Mouse (Mus musculus) lung, postnatal 0 days (tissue): ENCODE measurements around the gene Ccr3. TPM values are rescaled to one million over a fixed set of nuclear protein-coding genes. Genes with fewer than 3 reads are reported as not detected.
A peak's percentile ranks its signal among the peaks of the same experiment; 100 is the strongest.
"Not testable (repeated sequence)": the region's sequence is repeated elsewhere in the genome, so short reads cannot be mapped to it uniquely, and the experiment has no call there.

Source experiments
- ATAC-seq: fragments of 200-750 bp; cut with Nextera tagmentation; 2 replicates; pipeline ENCODE4 v1.8.0; 2017; ENCODE audit warnings: moderate library complexity
- DNase-seq: peaks from one replicate; pipeline ENCODE4 v3.0.0-alpha.2; 2016; ENCODE audit warnings: low spot score
- H3K27ac ChIP-seq: fragments of 300-500 bp; sonication (generic); 2 replicates; pipeline ENCODE4 v1.5.1; 2014; ENCODE audit warnings: antibody characterized with exemption, mild to moderate bottlenecking, low read length, mixed read lengths
- H3K27me3 ChIP-seq: fragments of 300-500 bp; sonication (generic); replicated peaks from 2 replicates; pipeline ENCODE4 v1.6.1; 2014; ENCODE audit warnings: low read length, mixed read lengths; ENCODE audit not compliant: insufficient read depth
- H3K36me3 ChIP-seq: fragments of 300-500 bp; sonication (generic); 2 replicates; pipeline ENCODE4 v1.6.1; 2014; ENCODE audit warnings: low read length, mixed read lengths; ENCODE audit not compliant: insufficient read depth
- H3K4me1 ChIP-seq: fragments of 300-500 bp; sonication (generic); 2 replicates; pipeline ENCODE4 v1.6.1; 2014; ENCODE audit warnings: antibody characterized with exemption, low read depth, low read length, mixed read lengths; ENCODE audit not compliant: insufficient read depth
- H3K4me2 ChIP-seq: fragments of 300-500 bp; sonication (generic); replicated peaks from 2 replicates; pipeline ENCODE4 v1.6.1; 2014; ENCODE audit warnings: low read depth, mild to moderate bottlenecking, low read length, moderate library complexity, mixed read lengths
- H3K4me3 ChIP-seq: fragments of 300-500 bp; sonication (generic); 2 replicates; pipeline ENCODE4 v1.5.1; 2014; ENCODE audit warnings: low read depth, low read length
- H3K9ac ChIP-seq: fragments of 300-500 bp; sonication (generic); replicated peaks from 2 replicates; pipeline ENCODE4 v1.6.1; 2014; ENCODE audit warnings: low read depth, mild to moderate bottlenecking
- H3K9me3 ChIP-seq: fragments of 300-500 bp; sonication (generic); 2 replicates; pipeline ENCODE4 v1.6.1; 2016; ENCODE audit warnings: low read length, mixed read lengths
- CTCF ChIP-seq: IDR thresholded peaks from 2 replicates; pipeline ENCODE4 v1.5.1; 2016; ENCODE audit warnings: antibody characterized with exemption, mild to moderate bottlenecking
- EP300 ChIP-seq: IDR thresholded peaks from 2 replicates; pipeline ENCODE4 v1.6.1; 2016; ENCODE audit warnings: antibody characterized with exemption, mild to moderate bottlenecking, control low read depth
- WGBS: fragments of 180-500 bp; shearing (Covaris S2); extraction: QIAGEN DNeasy Blood & Tissue Kit; methylation state at CpG from one replicate; pipeline ENCODE4 v1.1.7; 2014; 5-methylcytosine and 5-hydroxymethylcytosine counted together
- polyA plus RNA-seq: library from polyadenylated mRNA; unstranded; fragments of >200 nt; fragmentation: Nextera tagmentation; extraction: Ambion mirVana; gene quantifications from 2 replicates; pipeline ENCODE4 v1.2.1, GENCODE M21; 2015

Ccr3 gene
- polyA plus RNA-seq, 1 experiment from 2014 or later = 0.04 TPM

DNA sequence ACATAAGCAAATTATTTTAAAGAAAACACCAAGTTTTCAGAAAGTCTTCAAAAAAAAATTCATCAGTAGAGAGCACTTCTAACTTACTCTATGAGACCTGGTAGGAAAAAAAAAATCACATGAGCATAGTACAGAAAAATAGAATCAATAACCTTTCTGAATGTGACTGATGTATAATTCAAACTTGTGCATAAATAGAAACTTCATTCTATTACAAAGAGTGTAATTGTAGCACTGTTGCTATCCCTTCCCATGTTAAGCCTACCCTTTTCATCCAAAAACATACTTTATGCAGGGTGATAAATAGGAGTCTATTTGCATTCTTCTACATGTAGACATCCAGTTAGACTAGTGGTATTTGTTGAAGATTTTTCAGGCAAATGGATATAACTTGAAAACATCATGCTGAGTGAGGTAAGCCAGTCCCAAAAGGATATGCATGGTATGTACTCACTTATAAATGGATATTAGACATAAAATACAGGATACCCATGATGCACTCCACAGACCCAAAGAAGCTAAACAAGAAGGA lies 44.9 kb downstream of the Ccr3 start:
- no peak for ATAC-seq
- Histone ChIP-seq H3K4me1 (no peaks in the 10 kb centered on the region), H3K36me3 (no peaks in the 10 kb centered on the region), H3K9me3 (no peaks in the 10 kb centered on the region), H3K27me3 (no peaks in the 10 kb centered on the region), H3K4me3 (no peak overlapping the region), H3K4me2 (no peak overlapping the region), H3K9ac (no peak overlapping the region), H3K27ac (no peak overlapping the region)
- no peak for TF ChIP-seq EP300
- no peak for DNase-seq

DNA sequence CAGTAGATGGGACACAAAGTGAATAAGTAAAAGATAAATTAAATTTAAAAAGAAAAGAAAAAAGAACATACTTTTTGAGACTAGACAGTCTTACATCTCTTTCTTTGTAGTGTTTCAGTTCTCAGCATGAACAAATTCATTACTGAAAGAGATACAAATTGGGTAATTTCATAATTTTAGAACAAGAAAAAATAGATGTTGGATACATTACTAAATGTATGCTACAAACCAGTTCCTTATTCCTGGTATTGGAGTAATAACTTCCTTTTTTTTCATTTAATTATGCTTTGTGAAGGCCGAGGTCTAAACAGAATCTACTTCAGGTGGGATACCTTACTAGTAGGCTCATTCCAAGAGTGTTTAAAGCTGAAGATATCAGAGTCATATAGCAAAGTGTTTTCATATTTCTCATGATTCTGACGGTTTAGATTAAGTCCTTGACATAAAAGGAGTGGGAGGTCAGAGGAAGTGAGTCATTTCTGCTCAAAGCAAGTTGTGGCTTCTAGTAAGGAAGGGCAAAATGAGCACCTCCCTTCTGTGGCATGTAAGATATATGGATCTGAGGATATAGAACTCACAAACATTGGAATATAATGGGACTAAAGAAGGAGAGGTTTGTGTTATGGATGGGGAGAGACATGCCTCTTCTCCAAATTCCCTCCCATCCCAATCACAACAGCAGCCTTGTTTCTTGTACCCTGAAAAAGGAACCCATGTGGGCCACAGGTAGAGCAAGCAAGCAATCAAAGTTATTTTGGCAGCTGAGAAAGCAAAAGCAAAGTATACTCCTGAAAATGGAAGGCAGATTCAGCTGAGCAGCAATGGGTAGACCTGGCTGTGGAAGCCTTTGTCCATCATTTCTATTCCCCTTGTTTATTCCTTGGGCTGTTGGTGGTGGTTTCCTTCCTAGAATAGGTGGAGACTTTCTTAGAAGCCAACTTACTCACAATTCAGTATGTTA lies 46.6 kb downstream of the Ccr3 start:
- peak; percentile 26 for DNase-seq
- Histone ChIP-seq H3K4me1 (no peaks in the 10 kb centered on the region), H3K4me3 (no peak overlapping the region), H3K27me3 (no peaks in the 10 kb centered on the region), H3K27ac (no peak overlapping the region), H3K9me3 (no peaks in the 10 kb centered on the region), H3K4me2 (no peak overlapping the region), H3K9ac (no peak overlapping the region), H3K36me3 (no peaks in the 10 kb centered on the region)
- ATAC-seq = no peak
- 37% methylated on average over 2 of the region's 2 CpGs for WGBS
- TF ChIP-seq EP300 = peak; percentile 11; the same call in 1 of the 2 replicates
- TF ChIP-seq CTCF = no peak

DNA sequence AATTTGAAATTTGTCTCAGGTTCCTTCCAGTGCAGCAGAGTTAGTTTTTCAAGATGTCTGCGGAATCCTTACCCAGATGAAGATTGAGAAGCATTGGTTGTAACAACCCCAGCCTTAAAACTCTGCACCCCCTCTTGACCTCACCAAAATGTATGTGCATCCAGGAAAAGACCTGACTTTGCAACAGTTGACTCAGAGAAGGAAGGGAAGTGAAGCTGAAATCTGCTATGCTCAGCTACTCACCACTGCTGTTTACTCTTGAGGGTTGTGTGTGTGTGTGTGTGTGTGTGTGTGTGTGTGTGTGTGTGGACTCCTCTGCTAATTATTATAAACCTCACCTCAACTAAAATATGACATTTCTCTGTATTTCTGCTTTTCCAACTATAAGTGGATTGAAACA lies 49.7 kb downstream of the Ccr3 start:
- Histone ChIP-seq H3K4me3 (no peak overlapping the region), H3K27me3 (no peaks in the 10 kb centered on the region), H3K4me1 (no peaks in the 10 kb centered on the region), H3K9ac (no peak overlapping the region), H3K36me3 (no peaks in the 10 kb centered on the region), H3K27ac (no peak overlapping the region), H3K9me3 (no peaks in the 10 kb centered on the region), H3K4me2 (no peak overlapping the region)
- no peak for TF ChIP-seq EP300
- TF ChIP-seq CTCF = no peak
- no peak for DNase-seq
- no peak for ATAC-seq
- 79% methylated on average over 1 of the region's 1 CpGs for WGBS

DNA sequence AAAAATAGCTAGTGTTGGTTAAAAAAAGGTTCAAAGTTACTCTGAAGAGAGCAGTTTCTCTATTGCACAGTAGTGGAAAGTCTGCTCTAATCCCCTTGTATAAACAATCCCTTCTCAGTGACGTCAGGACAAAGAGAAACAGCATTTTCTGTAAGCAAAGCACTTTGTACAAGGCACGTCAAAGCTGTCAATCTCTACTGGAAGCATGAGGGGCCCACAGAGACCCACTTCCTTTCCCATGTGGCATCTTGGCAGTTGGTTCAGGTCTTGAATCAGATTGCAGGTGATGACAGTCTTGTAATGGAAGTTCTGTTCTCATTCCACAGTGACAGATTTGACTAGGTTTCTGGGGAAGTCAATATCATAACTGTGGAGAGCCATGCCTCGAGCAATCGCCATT lies 58.0 kb downstream of the Ccr3 start:
- H3K27me3 ChIP-seq = no peaks in the 10 kb centered on the region
- no peak for ATAC-seq

DNA sequence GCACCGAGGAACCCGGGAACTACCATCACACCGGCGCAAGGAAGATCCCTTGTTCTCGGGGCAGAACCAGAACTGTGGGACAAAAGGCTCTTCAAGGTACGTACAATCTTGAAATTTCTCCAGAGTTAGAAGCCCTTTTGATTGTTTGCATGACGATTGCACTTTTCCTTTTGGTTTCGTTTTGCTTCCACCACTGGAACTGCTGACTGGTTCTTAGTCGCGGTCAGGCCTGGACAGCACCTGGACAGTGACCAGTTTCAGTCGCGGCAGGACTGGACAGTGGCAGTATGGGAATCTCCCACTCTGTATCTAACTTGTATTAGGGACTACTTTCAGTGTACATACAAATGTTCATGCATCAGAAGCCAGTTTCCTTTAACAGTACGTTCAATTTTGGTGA lies 58.7 kb downstream of the Ccr3 start:
- H3K4me1 ChIP-seq, H3K4me2 ChIP-seq, H3K27me3 ChIP-seq, ATAC-seq, H3K9me3 ChIP-seq, H3K27ac ChIP-seq, H3K4me3 ChIP-seq, DNase-seq, H3K36me3 ChIP-seq, H3K9ac ChIP-seq: not testable (repeated sequence)
- 92% methylated on average over 12 of the region's 13 CpGs for whole genome bisulfite sequencing

More for the DNA sequence above, 58.0 kb downstream of the Ccr3 start:
- TF ChIP-seq EP300 = no peak
- TF ChIP-seq CTCF = no peak
- Histone ChIP-seq H3K4me2 (no peak overlapping the region), H3K9ac (no peak overlapping the region), H3K36me3 (no peaks in the 10 kb centered on the region), H3K27ac (no peak overlapping the region), H3K4me1 (no peaks in the 10 kb centered on the region), H3K9me3 (no peaks in the 10 kb centered on the region), H3K4me3 (no peak overlapping the region)
- DNase-seq = no peak
- WGBS = 43% methylated on average over 4 of the region's 4 CpGs

Other genes with a start within 250 kb of the Ccr3 start
- gene Cxcr6, start 215.5 kb upstream of the Ccr3 start, polyA plus RNA-seq = 0.39 and 0.49 TPM in 2 replicates
- 9.2 and 11.9 TPM in 2 replicates for gene Fyco1, start 170.1 kb upstream of the Ccr3 start, polyA plus RNA-seq
- 0.02 and 0.06 TPM in 2 replicates for gene Xcr1, start 159.9 kb upstream of the Ccr3 start, polyA plus RNA-seq
- gene Ccr1, start 53.3 kb upstream of the Ccr3 start, polyA plus RNA-seq = 8.2 and 9.9 TPM in 2 replicates
- gene Ccr1l1, start 43.6 kb upstream of the Ccr3 start, polyA plus RNA-seq = not detected in 2 replicates
- gene Ccr2, start 80.0 kb downstream of the Ccr3 start, polyA plus RNA-seq = 6.7 and 7.8 TPM in 2 replicates
- 0.92 and 1.3 TPM in 2 replicates for gene Ccr5, start 99.6 kb downstream of the Ccr3 start, polyA plus RNA-seq